Mouse (Mus musculus) testis, postnatal 10 days (tissue): ENCODE measurements around the gene Gm10803.
"Not testable (repeated sequence)": the region's sequence is repeated elsewhere in the genome, so short reads cannot be mapped to it uniquely, and the experiment has no call there.

ENCODE experiments used
- DNase-seq: peaks from one replicate; pipeline ENCODE4 v3.0.0; 2021; ENCODE audit warnings: low spot score

Gene Gm10803

DNA sequence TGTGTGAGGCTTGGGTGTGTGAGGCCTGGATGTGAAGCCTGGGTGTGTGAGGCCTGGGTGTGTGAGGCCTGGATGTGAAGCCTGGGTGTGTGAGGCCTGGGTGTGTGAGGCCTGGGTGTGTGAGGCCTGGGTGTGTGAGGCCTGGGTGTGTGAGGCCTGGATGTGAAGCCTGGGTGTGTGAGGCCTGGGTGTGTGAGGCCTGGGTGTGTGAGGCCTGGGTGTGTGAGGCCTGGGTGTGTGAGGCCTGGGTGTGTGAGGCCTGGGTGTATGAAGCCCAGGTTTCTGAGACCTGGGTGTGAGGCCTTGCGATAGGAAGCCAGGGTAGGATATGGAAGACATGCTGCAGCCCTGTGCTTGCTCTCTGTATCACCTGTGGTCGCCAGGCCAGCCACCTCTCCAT is at the start of gene Gm10803:
Gm10803 (plus strand) TSS at position 301 of the 400 bp plus-strand sequence.
- DNase-seq = not testable (repeated sequence)

DNA sequence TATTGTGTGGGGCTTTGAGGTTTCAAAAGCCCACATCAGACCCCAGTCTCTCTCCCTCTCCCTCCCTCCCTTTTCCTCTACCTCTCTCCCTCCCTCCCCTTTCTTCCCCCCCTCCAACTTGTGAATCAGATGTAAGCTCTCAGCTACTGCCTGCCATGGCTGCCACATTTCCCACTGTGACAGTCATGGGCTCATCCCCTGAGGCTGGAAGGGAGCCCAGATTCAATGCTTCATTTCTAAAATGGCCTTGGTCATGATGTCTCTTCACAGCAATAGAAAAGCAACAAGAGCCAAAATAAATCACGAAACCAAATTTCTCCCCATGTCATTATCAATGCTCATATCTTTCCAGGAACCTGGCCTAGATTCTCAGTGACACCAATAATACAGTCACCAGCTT is 49.5 kb upstream of the Gm10803 start:
- DNase-seq = no peak

DNA sequence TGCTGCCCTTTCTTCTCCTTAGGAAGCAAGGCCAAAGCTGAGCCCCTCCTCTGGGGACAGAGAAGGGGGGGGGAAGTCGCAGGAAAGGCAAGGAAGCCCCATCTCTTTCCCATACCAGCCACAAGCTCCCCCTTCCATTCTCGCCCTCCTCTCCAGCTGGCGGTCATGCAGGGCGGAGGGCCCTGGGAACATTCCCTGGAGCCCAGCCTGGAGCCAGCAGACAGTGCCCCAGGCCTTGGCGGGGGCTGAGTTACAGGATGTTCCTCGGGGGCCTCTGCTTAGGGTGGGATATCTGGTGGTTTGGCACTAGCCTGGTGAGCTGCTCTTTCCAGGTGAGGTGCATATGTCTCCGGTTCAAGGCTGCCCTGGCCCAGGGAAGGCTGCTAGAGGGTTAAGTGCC is 48.2 kb upstream of the Gm10803 start:
- peak; percentile 49 for DNase-seq

DNA sequence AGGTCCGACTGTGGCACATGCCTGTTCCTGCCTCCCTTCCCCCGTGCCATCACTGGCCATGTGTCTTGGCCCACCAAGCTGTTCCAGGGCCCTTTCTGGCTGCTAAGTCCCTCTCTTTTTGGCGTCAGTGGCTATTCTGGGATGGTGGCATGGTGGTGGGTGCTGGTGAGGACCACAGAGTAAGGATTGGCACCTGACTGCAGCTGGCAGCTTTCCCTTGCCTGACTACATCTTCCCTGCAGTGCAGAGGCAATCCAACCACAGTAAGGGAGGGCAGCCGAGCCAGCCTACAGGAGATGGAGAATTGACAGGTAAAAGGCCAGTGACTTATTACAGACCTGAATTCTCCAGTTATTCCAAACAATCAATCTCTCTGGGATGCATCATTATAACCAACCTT is 45.1 kb upstream of the Gm10803 start:
- no peak for DNase-seq

DNA sequence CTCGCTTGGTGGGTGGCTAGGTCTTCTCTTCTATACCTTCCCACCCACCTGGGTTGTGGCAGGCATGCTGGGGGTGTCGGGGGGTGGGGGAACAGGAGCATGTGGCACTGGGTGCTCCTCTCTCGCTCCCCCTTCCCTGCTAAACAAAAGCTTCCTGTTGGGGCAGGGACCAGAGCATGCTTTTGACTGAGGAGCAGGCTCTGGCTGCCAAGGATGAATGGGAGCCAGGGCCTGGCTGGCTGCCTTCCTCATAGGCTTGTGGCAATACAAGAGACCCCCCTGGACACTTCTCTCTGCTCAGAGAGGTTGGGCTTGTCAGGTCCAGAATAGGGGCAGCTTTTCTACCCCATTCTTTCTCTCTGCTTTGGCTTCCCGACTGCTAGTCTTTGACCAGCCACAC is 39.3 kb upstream of the Gm10803 start:
- no peak for DNase-seq

DNA sequence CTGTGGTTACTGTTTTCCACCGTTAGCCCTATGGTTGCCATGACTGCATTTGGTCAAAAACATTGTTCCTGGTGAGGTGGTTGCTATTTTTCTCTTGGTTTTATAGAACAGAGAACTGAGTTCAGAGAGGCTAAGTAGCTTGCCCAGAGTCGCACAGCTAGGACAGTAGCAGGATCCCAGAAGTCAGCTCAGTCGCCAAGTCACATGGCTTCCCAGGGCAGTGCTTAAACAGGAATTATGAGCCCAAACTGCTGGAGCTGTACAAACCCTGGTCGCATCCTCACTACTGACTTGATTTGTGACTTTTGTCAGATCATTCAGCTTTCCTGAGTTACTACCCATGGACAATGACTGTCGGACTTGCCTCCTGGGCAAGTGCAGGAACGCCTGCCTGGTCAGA is 38.8 kb upstream of the Gm10803 start:
- DNase-seq = no peak

DNA sequence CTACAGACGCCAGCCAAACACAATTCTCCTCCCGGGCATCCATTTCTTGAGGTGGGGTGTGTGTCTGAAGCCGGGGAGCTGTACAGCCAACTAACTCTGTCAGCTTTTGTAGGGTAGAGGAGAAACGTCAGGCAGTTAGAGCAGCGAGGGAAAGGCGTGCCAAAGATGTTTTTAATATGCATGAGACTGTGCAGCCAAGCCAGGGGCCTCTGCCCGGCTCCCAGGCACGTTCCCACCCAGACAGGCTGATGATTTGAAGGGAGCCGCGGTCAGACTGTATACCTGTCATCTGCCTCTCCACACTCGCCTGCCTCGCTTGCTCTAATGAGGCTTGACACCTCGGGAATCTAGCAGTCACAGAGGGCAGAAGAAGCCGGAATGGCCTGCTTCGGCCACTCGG is 38.4 kb upstream of the Gm10803 start:
- no peak for DNase-seq

DNA sequence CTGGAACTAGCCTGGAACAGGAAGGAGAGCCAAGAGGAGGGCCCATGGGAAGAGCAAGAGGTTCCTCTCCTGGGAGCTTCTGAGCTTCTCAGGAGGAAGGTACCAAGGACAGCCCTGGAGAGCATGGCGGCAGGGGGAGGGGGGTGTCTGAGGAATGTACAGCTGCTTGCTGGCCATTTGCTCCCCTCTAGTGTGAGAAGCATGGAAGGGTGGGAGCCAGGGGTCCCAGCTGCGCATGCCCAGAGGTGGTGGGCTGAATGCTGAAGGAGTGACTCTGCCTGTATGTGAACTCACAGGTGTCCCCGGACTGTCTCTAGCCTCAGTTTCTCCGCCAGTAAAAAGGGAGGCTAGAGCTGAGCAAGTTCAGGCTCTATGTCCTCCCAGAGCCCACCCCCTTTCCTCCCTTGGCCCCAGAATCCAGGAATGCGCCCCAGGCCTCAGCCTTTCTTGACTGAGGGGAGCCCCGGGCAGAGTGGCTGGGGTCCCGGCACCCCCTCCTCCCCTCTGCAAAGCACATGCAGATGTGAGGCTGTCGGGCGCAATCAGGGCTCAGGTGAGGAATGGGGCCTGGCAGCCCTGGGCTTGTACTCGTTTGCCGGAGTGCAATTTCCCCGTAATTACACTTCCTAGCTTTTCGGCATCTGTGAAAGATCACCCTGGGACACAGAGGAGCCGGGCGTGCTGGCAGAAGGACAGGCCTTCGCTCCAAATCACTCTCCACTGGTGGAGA is 35.2 kb upstream of the Gm10803 start:
- DNase-seq = no peak

DNA sequence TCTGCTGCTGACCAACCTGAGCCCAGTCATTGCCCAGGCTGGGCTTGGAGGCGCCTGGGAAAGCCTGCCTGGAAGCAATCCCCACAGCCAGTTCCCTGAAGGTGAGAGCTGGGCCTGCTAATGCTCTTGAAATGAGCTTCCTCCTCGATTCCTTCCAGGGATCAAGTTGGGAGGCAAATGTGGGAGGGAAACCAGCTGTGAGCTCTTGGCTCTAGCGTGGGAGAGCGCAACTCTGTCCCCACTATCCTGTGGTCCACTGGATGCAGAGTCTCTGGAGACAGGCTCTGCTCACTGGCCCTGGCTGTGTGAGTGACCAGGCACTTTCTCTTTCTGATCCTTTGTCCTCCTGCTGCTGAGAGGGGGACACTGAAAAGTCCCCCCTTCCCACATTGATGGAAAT is 30.8 kb upstream of the Gm10803 start:
- DNase-seq = no peak

DNA sequence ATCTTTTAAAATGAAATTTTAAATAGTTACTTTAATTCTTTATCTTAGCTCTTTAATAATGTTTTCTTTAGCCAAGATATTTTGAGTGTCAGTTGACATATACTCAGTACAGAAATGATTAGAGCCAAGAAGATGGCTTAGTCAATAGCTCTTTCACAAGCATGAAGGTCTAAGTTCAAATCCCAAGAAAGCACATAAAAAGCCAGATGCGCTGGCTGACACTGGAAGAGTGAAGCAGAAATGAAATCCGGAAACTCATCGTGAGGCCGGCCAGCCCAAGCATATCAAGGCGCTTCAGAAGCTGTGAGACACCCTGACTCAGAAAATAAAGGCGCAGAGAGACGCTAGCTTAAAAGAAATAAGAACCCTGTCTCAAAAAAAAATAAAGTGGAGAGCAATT is 26.5 kb upstream of the Gm10803 start:
- DNase-seq = no peak

DNA sequence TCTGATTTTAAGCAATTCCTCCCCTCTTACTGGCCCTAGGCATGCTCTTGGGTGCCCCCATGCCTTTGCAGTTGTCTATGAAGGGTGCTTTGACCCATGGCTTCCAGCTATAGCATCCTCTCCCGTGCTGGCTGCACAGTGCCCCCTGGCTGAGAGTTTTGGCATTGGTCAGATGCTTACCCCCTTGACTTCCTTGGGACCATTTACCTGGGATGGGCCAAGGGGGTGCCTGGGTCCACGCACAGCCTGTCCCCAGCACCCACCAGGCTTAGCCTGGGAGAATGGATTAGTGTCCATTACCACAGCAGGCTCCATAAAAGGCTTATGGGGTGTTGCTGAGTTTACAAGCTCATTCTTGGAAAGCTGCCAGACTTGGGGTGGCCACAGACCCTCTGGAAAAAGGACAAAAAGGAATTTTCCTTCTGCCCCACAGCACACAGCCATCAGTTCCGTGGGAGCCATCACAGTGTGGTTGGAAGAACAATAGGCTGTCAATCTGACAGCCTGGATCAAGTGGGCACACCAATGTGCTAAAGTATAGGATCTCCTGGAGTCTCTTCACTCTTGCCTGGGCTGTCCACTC is 22.9 kb upstream of the Gm10803 start:
- no peak for DNase-seq

DNA sequence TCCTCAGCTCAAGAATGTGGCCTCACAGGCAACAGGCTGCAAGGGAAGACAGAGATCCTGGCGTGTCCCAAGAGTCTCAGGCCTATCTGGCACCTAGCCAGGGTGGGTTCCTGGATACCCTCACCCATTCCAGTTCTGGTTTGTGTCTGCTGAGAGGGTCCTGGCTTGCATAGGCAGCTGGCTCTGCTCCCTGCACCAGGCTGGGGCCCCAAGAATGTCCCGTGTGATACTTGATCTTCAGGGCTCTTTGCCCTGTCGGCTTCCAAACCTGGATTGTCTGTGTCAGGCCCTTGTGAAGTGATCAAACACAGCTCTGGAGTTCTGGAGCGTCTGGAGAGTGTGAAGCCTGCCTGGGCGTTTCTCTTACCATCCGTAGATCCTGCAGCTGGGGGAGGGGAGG is 22.2 kb upstream of the Gm10803 start:
- peak; percentile 53 for DNase-seq

DNA sequence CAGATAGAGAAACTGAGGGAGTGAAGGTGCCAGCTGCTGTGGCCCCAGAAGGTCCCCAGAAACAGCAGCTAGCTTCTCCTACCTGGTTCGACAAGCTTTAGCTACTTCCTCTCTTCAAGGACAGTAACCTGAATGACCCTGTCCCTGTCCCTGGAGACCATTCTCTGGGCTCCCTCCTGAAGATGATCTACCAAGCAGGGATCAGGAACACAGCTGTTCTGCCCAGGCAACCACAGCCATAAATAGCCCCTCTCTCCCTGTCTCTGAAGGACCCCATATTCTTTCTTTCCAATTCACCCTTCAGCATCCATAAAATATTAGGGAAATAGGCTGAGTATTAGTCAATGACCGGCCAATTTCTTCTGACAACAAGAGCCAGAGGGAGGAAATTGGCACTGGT is 18.6 kb upstream of the Gm10803 start:
- no peak for DNase-seq

DNA sequence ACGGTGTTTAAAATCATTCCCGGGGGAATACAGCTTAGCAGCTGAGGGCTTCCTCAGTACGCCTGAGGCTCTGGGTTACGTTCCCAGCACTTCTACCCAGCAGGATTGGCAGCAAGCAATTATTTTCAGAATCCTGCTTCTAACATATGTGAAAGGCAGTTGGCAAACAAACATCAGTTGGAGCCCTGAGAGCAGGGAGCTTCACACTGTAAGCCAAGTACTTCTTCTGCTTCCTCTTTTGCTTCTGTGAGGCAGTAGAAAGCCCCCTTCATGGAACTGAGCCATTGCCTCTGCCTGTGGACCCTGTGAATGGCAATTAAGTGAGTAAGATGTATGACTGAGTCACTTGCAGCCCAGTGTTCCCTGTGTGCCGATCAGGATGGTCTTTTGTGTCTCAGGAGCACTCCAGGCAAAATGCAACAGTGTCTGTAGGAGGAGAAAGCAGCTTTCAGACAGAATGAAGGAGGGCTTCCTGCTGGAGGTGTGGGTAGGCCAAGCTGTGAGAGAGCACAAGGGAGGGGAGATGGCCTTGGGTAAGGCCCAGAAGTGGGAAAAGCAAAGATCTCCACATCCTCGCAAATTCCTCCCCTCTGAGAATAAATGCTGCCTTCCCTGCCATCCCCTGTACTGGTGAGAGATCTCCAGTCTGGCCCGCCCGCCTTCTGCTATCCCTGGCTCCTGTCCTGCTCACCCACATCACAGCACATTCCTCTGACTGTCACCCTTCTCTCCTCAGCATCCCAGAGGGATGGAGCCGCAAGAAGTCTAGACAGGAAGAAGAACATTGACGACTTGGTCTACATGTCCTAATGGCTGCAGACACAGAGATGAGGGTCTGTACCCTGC is 7.5 kb upstream of the Gm10803 start:
- no peak for DNase-seq

DNA sequence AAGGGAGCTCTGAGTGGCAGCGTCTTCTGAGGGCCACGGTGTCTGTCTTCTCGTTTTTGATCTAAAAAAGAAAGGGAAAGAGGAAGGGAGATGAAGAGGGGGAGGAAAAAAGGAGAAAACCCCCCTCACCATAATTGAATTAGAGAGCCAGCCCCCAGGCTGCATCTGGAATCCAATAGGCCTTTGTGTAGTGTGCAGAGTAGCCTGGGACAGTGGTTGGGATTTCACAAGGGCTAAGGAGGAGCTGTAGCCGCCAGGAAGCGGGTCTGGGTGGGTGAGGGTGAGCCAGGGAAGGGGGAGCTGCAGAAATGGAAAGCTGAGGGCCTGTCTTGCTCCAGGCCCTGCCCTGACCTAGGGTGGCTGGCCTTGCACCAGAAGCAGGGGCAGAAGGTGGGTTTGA is 6.5 kb upstream of the Gm10803 start:
- no peak for DNase-seq

DNA sequence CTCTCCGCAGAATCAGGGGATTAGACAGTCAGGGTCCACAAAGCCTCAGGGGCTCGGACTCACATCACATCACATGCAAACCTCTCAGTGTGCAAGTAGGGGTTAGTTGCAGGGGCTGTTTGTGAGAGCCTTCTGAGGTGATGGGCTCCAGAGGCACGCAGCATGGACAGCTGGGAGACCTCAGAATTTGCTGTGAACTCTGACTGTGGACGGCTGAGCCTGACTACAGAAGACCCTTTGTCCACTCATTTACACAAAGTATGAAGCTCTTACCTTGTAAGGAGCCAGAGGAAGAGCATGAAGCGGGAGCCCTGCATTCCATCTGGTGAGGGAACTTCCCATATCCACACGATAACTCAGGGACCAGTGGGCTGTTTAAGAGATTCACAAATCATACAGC is 5.3 kb downstream of the Gm10803 start:
- no peak for DNase-seq

DNA sequence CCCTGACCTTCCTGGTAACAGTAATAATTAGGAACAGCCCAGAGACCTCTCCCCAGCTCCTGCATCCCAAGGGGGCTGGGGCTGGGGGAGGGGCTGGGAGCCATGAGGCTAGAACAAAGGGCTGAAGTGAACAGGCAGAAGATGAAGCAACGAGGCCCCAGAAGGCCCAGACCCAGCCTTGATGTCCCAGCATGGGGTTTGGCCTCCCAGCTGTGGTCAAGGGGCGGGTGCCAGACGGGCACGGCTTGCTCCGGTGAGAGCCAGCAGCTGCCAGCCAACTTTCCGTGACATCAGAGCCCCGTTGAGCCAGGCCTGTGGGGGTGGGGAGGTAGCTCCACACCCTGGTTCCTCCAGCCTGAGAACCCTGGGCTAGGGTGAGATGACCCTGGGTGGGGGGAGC is 7.3 kb downstream of the Gm10803 start:
- DNase-seq = no peak

DNA sequence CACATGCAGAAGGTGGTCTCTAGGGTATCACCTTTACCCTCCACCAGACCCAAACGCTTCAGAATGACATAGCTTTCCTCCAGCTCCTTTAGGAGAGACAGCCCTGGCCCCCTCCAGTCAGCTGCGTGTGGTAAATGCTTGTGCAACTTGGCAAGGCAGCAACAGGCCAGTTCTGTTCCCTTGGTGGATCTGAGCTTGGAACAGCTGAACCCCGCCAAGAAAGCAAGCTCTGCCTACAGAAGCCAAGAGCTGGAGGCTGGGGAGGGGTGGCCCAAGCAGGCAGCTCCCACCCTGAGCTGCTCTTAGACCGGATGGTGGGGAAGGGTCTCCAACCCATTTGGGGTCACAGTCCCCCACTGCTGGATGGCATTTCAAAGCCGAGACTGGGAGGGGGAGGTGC is 12.2 kb downstream of the Gm10803 start:
- no peak for DNase-seq

DNA sequence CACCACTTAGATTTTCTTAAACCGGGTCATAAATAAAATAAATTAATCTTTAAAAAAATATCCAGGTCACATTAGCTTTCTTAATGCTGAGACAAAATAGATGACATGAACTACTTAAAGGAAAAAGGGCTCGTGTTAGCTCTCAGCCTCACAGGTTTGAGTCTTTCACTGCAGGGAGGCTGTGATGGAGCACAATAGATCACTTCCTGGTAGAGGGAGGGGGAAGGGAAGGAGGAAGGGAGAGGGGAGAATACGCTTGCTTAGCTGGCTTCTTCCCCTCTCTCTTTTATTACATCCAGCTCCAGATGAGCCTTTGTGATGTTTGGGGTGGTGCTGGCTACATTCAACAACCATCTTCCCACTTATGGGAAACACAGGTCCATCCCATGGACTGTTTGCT is 20.9 kb downstream of the Gm10803 start:
- no peak for DNase-seq

DNA sequence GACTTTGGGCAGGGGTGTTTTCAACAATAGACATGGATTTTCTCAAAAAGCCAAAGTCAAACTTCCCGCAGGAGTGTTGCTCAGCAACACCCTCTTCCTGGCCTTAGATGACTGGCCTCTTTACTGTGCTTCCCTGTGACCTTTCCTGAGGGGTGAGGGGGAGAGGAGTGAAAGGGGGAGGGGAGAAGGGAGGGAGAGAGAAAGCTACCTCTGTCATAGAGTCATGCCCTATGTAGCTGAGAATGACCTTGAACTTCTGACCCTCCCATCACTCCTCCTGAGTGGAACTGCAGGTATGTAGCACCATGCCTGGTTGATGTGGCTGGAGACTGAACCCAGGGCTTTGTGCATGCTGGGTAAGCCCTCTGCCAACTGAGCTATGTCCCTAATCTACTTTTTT is 25.5 kb downstream of the Gm10803 start:
- DNase-seq = no peak

DNA sequence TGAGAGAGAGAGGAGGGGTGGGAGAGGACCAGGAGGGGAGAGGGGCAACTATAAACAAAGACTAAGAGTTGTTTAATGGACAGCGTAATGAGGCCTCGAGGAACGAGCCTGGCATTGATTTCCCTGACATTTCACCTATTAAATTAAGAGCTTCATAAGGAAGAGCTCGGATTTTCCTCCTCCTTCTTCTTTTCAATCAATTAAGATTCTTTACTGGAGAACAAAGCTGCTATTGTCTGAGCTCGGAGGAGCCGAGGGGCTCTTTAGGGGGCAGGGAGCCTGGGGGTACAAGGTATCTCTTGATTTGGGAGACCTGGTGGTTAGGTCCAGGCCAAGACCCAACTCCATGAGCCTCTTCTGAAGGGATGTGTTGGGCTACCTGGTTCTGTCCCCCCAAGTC is 27.1 kb downstream of the Gm10803 start:
- DNase-seq = no peak

DNA sequence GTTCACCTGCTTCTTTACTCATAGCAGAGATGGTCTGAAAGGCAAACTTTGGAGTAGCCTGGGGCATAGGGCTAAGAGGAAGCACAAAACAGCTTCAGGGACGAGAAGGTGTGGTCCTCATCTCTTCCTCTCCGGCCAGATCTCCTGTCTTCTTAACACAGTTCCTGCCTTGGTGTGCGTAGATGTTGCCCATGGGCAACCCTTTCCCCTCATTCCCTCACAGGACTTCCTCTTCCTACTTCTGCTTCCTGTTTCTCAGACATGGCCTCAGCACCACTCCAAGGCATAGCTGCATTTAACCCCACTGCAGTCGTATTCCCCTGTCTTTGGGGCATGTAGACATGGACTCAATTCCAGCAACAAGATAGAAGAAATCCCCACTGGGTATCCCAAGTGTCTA is 29.5 kb downstream of the Gm10803 start:
- DNase-seq = no peak

DNA sequence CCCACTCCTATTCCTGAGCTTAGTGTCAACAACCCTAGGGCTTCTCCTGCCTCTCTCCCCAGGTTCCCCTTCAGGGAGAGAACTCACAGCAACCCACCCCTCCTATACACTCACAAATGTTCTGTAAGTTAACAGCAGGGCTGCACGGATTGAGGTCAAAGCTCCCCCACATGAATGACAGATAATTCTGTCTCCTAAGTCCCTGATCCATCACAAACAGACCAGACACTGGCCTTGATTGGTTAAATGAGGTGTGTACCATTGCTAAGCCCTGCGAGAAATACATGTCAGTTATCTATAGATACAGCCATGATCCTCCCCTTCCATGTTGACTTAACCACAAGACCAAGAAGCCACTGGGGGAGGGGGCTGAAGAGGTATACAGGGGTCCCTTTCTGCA is 31.3 kb downstream of the Gm10803 start:
- no peak for DNase-seq
